Mouse (Mus musculus) embryonic facial prominence, embryonic 14.5 days (tissue): ENCODE data around the gene Zw10. TPM values are rescaled to one million over a fixed set of nuclear protein-coding genes. Genes with fewer than 3 reads are reported as not detected.

Experiments used
- ATAC-seq: fragments of 200-750 bp; cut with Nextera tagmentation; 2 replicates; pipeline ENCODE4 v1.8.0; 2017; ENCODE audit warnings: low read depth, moderate number of reproducible peaks, moderate TSS enrichment
- DNase-seq: peaks from one replicate; pipeline ENCODE4 v3.0.0-alpha.2; 2015; ENCODE audit warnings: low spot score
- H3K27ac ChIP-seq: fragments of 300-500 bp; sonication (generic); replicated peaks from 2 replicates; pipeline ENCODE4 v1.5.1; 2014; ENCODE audit warnings: low read depth, mild to moderate bottlenecking, low read length, moderate library complexity
- H3K27me3 ChIP-seq: fragments of 300-500 bp; sonication (generic); replicated peaks from 2 replicates; pipeline ENCODE4 v1.6.1; 2014; ENCODE audit warnings: low read length; ENCODE audit not compliant: control insufficient read depth, insufficient read depth
- H3K36me3 ChIP-seq: fragments of 300-500 bp; sonication (generic); 2 replicates; pipeline ENCODE4 v1.6.1; 2014; ENCODE audit warnings: low read length, mixed read lengths; ENCODE audit not compliant: control insufficient read depth, insufficient read depth
- H3K4me1 ChIP-seq: fragments of 300-500 bp; sonication (generic); 2 replicates; pipeline ENCODE4 v1.6.1; 2014; ENCODE audit warnings: antibody characterized with exemption, low read length; ENCODE audit not compliant: control insufficient read depth, insufficient read depth
- H3K4me2 ChIP-seq: fragments of 300-500 bp; sonication (generic); 2 replicates; pipeline ENCODE4 v1.6.1; 2014; ENCODE audit warnings: low read depth, mild to moderate bottlenecking, low read length, moderate library complexity, mixed read lengths
- H3K4me3 ChIP-seq: fragments of 300-500 bp; sonication (generic); 2 replicates; pipeline ENCODE4 v1.5.1; 2014; ENCODE audit warnings: low read depth, mild to moderate bottlenecking, low read length
- H3K9ac ChIP-seq: fragments of 300-500 bp; sonication (generic); 2 replicates; pipeline ENCODE4 v1.6.1; 2014; ENCODE audit warnings: low read depth, mild to moderate bottlenecking, low read length, moderate library complexity, mixed read lengths
- H3K9me3 ChIP-seq: fragments of 300-500 bp; sonication (generic); 2 replicates; pipeline ENCODE4 v1.6.1; 2016; ENCODE audit warnings: low read length; ENCODE audit not compliant: control insufficient read depth
- WGBS: fragments of 180-500 bp; shearing (Covaris S2); extraction: QIAGEN DNeasy Blood & Tissue Kit; methylation state at CpG from one replicate; pipeline ENCODE4 v1.1.7; 2014; 5-methylcytosine and 5-hydroxymethylcytosine counted together
- polyA plus RNA-seq: library from polyadenylated mRNA; unstranded; fragments of >200 nt; fragmentation: Nextera tagmentation; extraction: Ambion mirVana; gene quantifications from 2 replicates; pipeline ENCODE4 v1.2.1, GENCODE M21; 2014

Gene Zw10
- polyA plus RNA-seq, result 32.5 and 33.2 TPM in 2 replicates

DNA sequence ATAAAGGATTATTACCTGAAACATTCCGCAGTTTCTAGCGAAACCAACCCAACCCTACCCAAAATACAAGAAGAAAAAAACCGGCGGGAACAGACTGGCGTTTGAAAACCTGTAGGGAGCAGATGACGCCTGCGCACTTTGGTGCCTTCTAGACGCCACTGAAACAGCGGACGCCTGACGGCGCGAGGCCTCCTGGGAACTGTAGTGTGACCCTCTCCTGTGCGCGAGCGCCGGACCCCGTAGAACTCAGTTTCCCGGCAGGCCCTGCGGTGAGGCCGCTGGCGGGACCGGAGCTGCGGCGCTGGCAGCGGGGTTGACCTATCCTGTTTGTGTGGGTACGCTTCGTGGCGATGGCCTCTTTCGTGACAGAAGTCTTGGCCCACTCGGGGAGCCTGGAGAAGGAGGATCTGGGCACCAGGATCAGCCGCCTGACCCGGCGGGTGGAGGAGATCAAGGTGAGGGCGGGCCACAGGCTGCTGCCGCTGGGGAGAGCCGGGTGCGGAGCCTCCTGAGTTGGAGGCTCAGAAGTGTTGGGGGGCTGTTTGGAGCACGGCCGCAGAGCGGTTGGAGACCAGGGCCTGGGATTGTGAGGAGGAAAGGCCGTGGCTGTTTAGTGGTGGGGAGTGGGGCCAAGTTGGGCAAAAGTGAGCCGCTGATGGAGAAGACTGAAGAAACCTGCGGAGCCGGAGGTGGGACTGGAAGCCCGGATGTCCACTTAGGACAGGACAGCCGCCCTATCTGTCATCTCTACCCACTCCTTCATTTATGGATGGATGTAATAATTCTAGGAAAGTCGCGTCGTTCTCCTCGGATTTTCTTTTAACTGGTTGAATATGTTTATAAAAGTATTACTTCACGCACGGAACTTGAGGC is at the start of gene Zw10:
Gene Zw10 (plus strand): TSS at position 281 of the 873 bp plus-strand sequence.
- Histone ChIP-seq H3K27ac (peak within 1 kb of the TSS; percentile 67), H3K36me3 (peaks cover 21% of the 10 kb centered on the region), H3K4me3 (peak within 1 kb of the TSS; percentile 91), H3K9ac (peak within 1 kb of the TSS; percentile 89), H3K9me3 (no peaks in the 10 kb centered on the region), H3K4me1 (peaks cover 8% of the 10 kb centered on the region), H3K4me2 (peak within 1 kb of the TSS; percentile 68), H3K27me3 (no peaks in the 10 kb centered on the region)
- ATAC-seq (peak; percentile 99), DNase-seq (peak; percentile 99)
- under 1% methylated on average over 47 of the region's 53 CpGs for WGBS

GRCm38 (mm10) chr9:49015824-49016223 is 39.6 kb upstream of the Zw10 start:
- no peak overlapping the region for H3K4me2 ChIP-seq
- 85% methylated on average over 7 of the region's 7 CpGs for whole genome bisulfite sequencing
- H3K36me3 ChIP-seq, result peaks cover 45% of the 10 kb centered on the region
- no peak overlapping the region for H3K27ac ChIP-seq
- ATAC-seq (no peak), DNase-seq (no peak)
- H3K4me3 ChIP-seq, result no peak overlapping the region
- no peaks in the 10 kb centered on the region for H3K9me3 ChIP-seq
- no peaks in the 10 kb centered on the region for H3K27me3 ChIP-seq
- no peaks in the 10 kb centered on the region for H3K4me1 ChIP-seq
- no peak overlapping the region for H3K9ac ChIP-seq

DNA sequence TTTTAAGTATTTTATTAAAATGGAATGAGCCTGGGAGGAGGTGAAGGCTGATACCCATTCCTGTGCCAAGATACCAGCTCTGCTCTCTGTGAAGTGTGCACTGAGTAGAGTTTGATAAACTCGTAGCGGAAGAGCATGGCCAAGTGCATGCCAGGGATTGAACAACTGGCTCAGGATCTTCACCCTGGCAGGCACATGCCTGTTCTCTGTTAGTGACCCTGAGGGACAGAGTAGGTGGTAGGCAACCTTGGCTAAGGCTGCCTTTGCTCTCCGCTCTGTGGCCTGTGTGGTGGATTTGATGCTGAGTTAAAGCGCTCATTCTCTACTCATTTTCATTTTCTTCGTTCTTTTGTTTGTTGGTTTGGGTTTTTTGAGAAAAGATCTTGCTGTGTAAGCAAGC is 34.1 kb upstream of the Zw10 start:
- Histone ChIP-seq H3K9ac (no peak overlapping the region), H3K4me1 (no peaks in the 10 kb centered on the region), H3K27me3 (no peaks in the 10 kb centered on the region), H3K36me3 (peaks cover 40% of the 10 kb centered on the region), H3K27ac (no peak overlapping the region), H3K4me3 (no peak overlapping the region), H3K4me2 (no peak overlapping the region), H3K9me3 (no peaks in the 10 kb centered on the region)
- 89% methylated on average over 5 of the region's 5 CpGs for WGBS
- ATAC-seq (no peak), DNase-seq (no peak)

GRCm38 (mm10) chr9:49023956-49024355 is 31.5 kb upstream of the Zw10 start:
- WGBS, result 86% methylated on average over 5 of the region's 5 CpGs
- no peaks in the 10 kb centered on the region for H3K4me1 ChIP-seq
- DNase-seq (no peak), ATAC-seq (no peak)
- no peaks in the 10 kb centered on the region for H3K9me3 ChIP-seq
- H3K4me3 ChIP-seq, result no peak overlapping the region
- H3K9ac ChIP-seq, result no peak overlapping the region
- peaks cover 55% of the 10 kb centered on the region for H3K36me3 ChIP-seq
- H3K4me2 ChIP-seq, result no peak overlapping the region
- H3K27ac ChIP-seq, result no peak overlapping the region
- H3K27me3 ChIP-seq, result no peaks in the 10 kb centered on the region

- no peak overlapping the region for H3K9ac ChIP-seq
- H3K4me2 ChIP-seq, result no peak overlapping the region
- no peak overlapping the region for H3K4me3 ChIP-seq
- no peaks in the 10 kb centered on the region for H3K27me3 ChIP-seq
- ATAC-seq (no peak), DNase-seq (no peak)
- H3K4me1 ChIP-seq, result no peaks in the 10 kb centered on the region
- H3K9me3 ChIP-seq, result no peaks in the 10 kb centered on the region
- 87% methylated on average over 2 of the region's 2 CpGs for WGBS
- H3K36me3 ChIP-seq, result peaks cover 55% of the 10 kb centered on the region
- no peak overlapping the region for H3K27ac ChIP-seq
Measured at GRCm38 (mm10) chr9:49024529-49024928, 30.9 kb upstream of the Zw10 start.

GRCm38 (mm10) chr9:49034764-49035163 is 20.6 kb upstream of the Zw10 start:
- ATAC-seq (no peak), DNase-seq (no peak)
- no peak overlapping the region for H3K27ac ChIP-seq
- H3K4me2 ChIP-seq, result no peak overlapping the region
- H3K36me3 ChIP-seq, result peaks cover 93% of the 10 kb centered on the region
- no peaks in the 10 kb centered on the region for H3K9me3 ChIP-seq
- no peak overlapping the region for H3K4me3 ChIP-seq
- no peaks in the 10 kb centered on the region for H3K27me3 ChIP-seq
- H3K4me1 ChIP-seq, result no peaks in the 10 kb centered on the region
- H3K9ac ChIP-seq, result no peak overlapping the region
- WGBS, result 94% methylated on average over 4 of the region's 4 CpGs

GRCm38 (mm10) chr9:49050901-49051300 is 4.5 kb upstream of the Zw10 start:
- ATAC-seq (no peak), DNase-seq (no peak)
- H3K36me3 ChIP-seq, result no peaks in the 10 kb centered on the region
- H3K4me3 ChIP-seq, result no peak overlapping the region
- H3K27me3 ChIP-seq, result no peaks in the 10 kb centered on the region
- H3K9ac ChIP-seq, result no peak overlapping the region
- no peaks in the 10 kb centered on the region for H3K4me1 ChIP-seq
- WGBS, result 75% methylated on average over 5 of the region's 5 CpGs
- H3K9me3 ChIP-seq, result no peaks in the 10 kb centered on the region
- H3K4me2 ChIP-seq, result no peak overlapping the region
- H3K27ac ChIP-seq, result no peak overlapping the region

DNA sequence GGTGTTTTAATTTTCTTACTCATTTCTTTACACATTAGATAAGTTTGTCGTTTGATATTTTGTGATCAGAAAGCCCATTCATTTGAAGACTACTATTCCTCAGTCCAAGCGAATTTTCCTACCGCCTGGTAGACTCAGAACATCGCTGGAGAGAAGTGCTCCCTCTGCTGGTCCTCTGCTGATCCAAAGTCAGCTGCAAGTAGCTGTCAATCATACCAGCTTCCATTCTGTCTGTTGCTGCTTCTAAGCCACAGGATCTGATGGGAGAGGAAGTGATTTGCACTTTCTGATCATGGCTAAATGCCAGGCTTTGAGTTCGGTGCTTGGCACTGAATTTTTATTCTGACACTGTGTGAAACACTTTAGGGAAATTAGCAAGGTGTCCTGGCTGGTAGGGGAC is 4.1 kb upstream of the Zw10 start:
- WGBS, result 18% methylated on average over 5 of the region's 5 CpGs
- Histone ChIP-seq H3K27ac (no peak overlapping the region), H3K9ac (no peak overlapping the region), H3K4me1 (peaks cover 3% of the 10 kb centered on the region), H3K36me3 (no peaks in the 10 kb centered on the region), H3K9me3 (no peaks in the 10 kb centered on the region), H3K27me3 (no peaks in the 10 kb centered on the region), H3K4me2 (no peak overlapping the region), H3K4me3 (no peak overlapping the region)
- ATAC-seq, result no peak
- DNase-seq, result peak; percentile 74

- Histone ChIP-seq H3K27ac (no peak overlapping the region), H3K9me3 (no peaks in the 10 kb centered on the region), H3K4me3 (no peak overlapping the region), H3K4me1 (peaks cover 8% of the 10 kb centered on the region), H3K4me2 (no peak overlapping the region), H3K9ac (no peak overlapping the region), H3K36me3 (peaks cover 12% of the 10 kb centered on the region; the same call in 1 of the 2 replicates), H3K27me3 (no peaks in the 10 kb centered on the region)
- WGBS, result 77% methylated on average over 3 of the region's 3 CpGs
- ATAC-seq (no peak), DNase-seq (no peak)
Measured at GRCm38 (mm10) chr9:49054028-49054427, 1.4 kb upstream of the Zw10 start.
